Mouse (Mus musculus): ENCODE data around the gene Txlna. TPM values are rescaled to one million over a fixed set of nuclear protein-coding genes. Genes with fewer than 3 reads are reported as not detected.

Gene Txlna
- 18.5 and 19.2 TPM in 2 replicates for polyA plus RNA-seq (2015; fragmentation: Nextera tagmentation; extraction: Ambion mirVana)

GRCm38 (mm10) chr4:129640638-129641467 is at the start of gene Txlna:
Gene Txlna (minus strand): TSS chr4:129641065.
- peak within 1 kb of the TSS; percentile 73 for H3K4me2 ChIP-seq (replicated peaks; ENCODE audit: low read depth)
- ATAC-seq: peak; percentile 95

GRCm38 (mm10) chr4:129684531-129684930 is 43.7 kb upstream of the Txlna start:
- TF ChIP-seq CTCF (IDR thresholded peaks at IDR 0.05; ENCODE audit: low read depth): no peak
- H3K27me3 ChIP-seq (replicated peaks; ENCODE audit: control insufficient read depth, insufficient read depth, low read length): no peaks in the 10 kb centered on the region
- H3K9ac ChIP-seq (ENCODE audit: low read depth, low read length): no peak overlapping the region
- WGBS: 96% methylated on average over 6 of the region's 6 CpGs
- no peaks in the 10 kb centered on the region for H3K9me3 ChIP-seq (ENCODE audit: control insufficient read depth)
- no peak for ATAC-seq
- H3K4me2 ChIP-seq (replicated peaks; ENCODE audit: low read depth): no peak overlapping the region
- peaks cover 68% of the 10 kb centered on the region for H3K36me3 ChIP-seq (ENCODE audit: control insufficient read depth, insufficient read depth)
- H3K4me1 ChIP-seq (replicated peaks; ENCODE audit: control insufficient read depth, insufficient read depth, low read length): no peaks in the 10 kb centered on the region
- H3K4me3 ChIP-seq (ENCODE audit: low read depth, low read length): no peak overlapping the region
- no peak overlapping the region for H3K27ac ChIP-seq (ENCODE audit: low read depth, low read length)

More at GRCm38 (mm10) chr4:129640638-129641467, at the start of gene Txlna:
- H3K9me3 ChIP-seq (ENCODE audit: control insufficient read depth): no peaks in the 10 kb centered on the region
- WGBS: under 1% methylated on average over 60 of the region's 60 CpGs
- H3K27me3 ChIP-seq (replicated peaks; ENCODE audit: control insufficient read depth, insufficient read depth, low read length): no peaks in the 10 kb centered on the region
- H3K4me3 ChIP-seq (ENCODE audit: low read depth, low read length): peak within 1 kb of the TSS; percentile 54
- H3K9ac ChIP-seq (ENCODE audit: low read depth, low read length): peak within 1 kb of the TSS; percentile 58
- peaks cover 39% of the 10 kb centered on the region for H3K36me3 ChIP-seq (ENCODE audit: control insufficient read depth, insufficient read depth)
- H3K4me1 ChIP-seq (replicated peaks; ENCODE audit: control insufficient read depth, insufficient read depth, low read length): peaks cover 6% of the 10 kb centered on the region; the same call in 1 of the 2 replicates
- no peak for TF ChIP-seq CTCF (IDR thresholded peaks at IDR 0.05; ENCODE audit: low read depth)
- H3K27ac ChIP-seq (ENCODE audit: low read depth, low read length): peak within 1 kb of the TSS; percentile 70

- H3K36me3 ChIP-seq (ENCODE audit: control insufficient read depth, insufficient read depth): peaks cover 66% of the 10 kb centered on the region
- no peak overlapping the region for H3K27ac ChIP-seq (ENCODE audit: low read depth, low read length)
- no peaks in the 10 kb centered on the region for H3K4me1 ChIP-seq (replicated peaks; ENCODE audit: control insufficient read depth, insufficient read depth, low read length)
- no peak overlapping the region for H3K4me3 ChIP-seq (ENCODE audit: low read depth, low read length)
- WGBS: 85% methylated on average over 11 of the region's 11 CpGs
- H3K4me2 ChIP-seq (replicated peaks; ENCODE audit: low read depth): no peak overlapping the region
- H3K9me3 ChIP-seq (ENCODE audit: control insufficient read depth): no peaks in the 10 kb centered on the region
- no peaks in the 10 kb centered on the region for H3K27me3 ChIP-seq (replicated peaks; ENCODE audit: control insufficient read depth, insufficient read depth, low read length)
- ATAC-seq: no peak
- H3K9ac ChIP-seq (ENCODE audit: low read depth, low read length): no peak overlapping the region
- TF ChIP-seq CTCF (IDR thresholded peaks at IDR 0.05; ENCODE audit: low read depth): no peak
Observed at GRCm38 (mm10) chr4:129683901-129684493, 43.1 kb upstream of the Txlna start.

- Histone ChIP-seq H3K9me3 (ENCODE audit: control insufficient read depth) (no peaks in the 10 kb centered on the region), H3K4me1 (replicated peaks; ENCODE audit: control insufficient read depth, insufficient read depth, low read length) (no peaks in the 10 kb centered on the region), H3K9ac (ENCODE audit: low read depth, low read length) (no peak overlapping the region), H3K27me3 (replicated peaks; ENCODE audit: control insufficient read depth, insufficient read depth, low read length) (no peaks in the 10 kb centered on the region), H3K27ac (ENCODE audit: low read depth, low read length) (no peak overlapping the region), H3K36me3 (ENCODE audit: control insufficient read depth, insufficient read depth) (peaks cover 64% of the 10 kb centered on the region), H3K4me3 (ENCODE audit: low read depth, low read length) (no peak overlapping the region), H3K4me2 (replicated peaks; ENCODE audit: low read depth) (no peak overlapping the region)
- WGBS: 94% methylated on average over 11 of the region's 11 CpGs
- ATAC-seq: no peak
- TF ChIP-seq CTCF (IDR thresholded peaks at IDR 0.05; ENCODE audit: low read depth): no peak
Observed at GRCm38 (mm10) chr4:129681837-129682236, 41.0 kb upstream of the Txlna start.

- H3K27me3 ChIP-seq (replicated peaks; ENCODE audit: control insufficient read depth, insufficient read depth, low read length): no peaks in the 10 kb centered on the region
- peak overlapping the region; percentile 81 for H3K4me2 ChIP-seq (replicated peaks; ENCODE audit: low read depth)
- H3K9ac ChIP-seq (ENCODE audit: low read depth, low read length): peak overlapping the region; percentile 88
- ATAC-seq: no peak
- peaks cover 15% of the 10 kb centered on the region; the same call in 1 of the 2 replicates for H3K36me3 ChIP-seq (ENCODE audit: control insufficient read depth, insufficient read depth)
- TF ChIP-seq CTCF (IDR thresholded peaks at IDR 0.05; ENCODE audit: low read depth): no peak
- 0 out of 2 replicates have a peak, but pooled peaks cover 5% of the 10 kb centered on the region for H3K4me1 ChIP-seq (replicated peaks; ENCODE audit: control insufficient read depth, insufficient read depth, low read length)
- H3K9me3 ChIP-seq (ENCODE audit: control insufficient read depth): no peaks in the 10 kb centered on the region
- peak overlapping the region; percentile 87; the same call in 1 of the 2 replicates for H3K27ac ChIP-seq (ENCODE audit: low read depth, low read length)
- peak overlapping the region; percentile 89 for H3K4me3 ChIP-seq (ENCODE audit: low read depth, low read length)
- 1% methylated on average over 10 of the region's 10 CpGs for WGBS
Observed at GRCm38 (mm10) chr4:129672878-129673449, 32.1 kb upstream of the Txlna start.

All from intestine, postnatal 0 days (tissue).